Mouse (Mus musculus): ENCODE data around the gene Utp4. TPM values are rescaled to one million over a fixed set of nuclear protein-coding genes. Genes with fewer than 3 reads are reported as not detected.

Utp4 gene
- polyA plus RNA-seq, 1 experiment = 3.0 TPM

DNA sequence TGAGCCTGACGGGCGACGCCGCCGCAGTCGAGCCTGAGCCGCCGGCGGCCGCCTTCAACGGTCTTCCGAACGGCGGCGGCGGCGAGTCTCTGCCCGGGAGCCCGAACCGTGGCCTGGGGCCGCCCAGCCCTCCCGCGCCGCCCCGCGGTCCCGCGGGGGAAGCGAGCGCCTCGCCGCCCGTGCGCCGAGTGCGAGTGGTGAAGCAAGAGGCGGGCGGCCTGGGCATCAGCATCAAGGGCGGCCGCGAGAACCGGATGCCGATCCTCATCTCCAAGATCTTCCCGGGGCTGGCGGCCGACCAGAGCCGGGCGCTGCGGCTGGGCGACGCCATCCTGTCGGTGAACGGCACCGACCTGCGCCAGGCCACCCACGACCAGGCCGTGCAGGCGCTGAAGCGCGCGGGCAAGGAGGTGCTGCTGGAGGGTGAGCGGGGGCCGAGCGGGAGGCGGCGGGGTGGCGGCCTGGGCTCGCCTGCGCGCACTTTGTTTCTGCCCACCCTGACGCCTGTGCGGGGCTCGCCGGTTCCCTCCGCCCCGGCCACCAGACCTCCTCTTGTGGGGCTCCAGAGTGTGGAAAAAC, 42.6 kb downstream of the Utp4 start:
- Histone ChIP-seq H3K36me3 (replicated peaks; ENCODE audit: low read length) (no peaks in the 10 kb centered on the region), H3K4me3 (replicated peaks) (peak overlapping the region; percentile 95), H3K27me3 (replicated peaks) (peaks cover 72% of the 10 kb centered on the region), H3K9me3 (no peaks in the 10 kb centered on the region), H3K4me1 (peaks cover 39% of the 10 kb centered on the region)
- TF ChIP-seq FLI1 (IDR thresholded peaks at IDR 0.05; ENCODE audit: low read length) (no peak), GATA1 (IDR thresholded peaks at IDR 0.05; ENCODE audit: borderline replicate concordance, low read length) (no peak)

DNA sequence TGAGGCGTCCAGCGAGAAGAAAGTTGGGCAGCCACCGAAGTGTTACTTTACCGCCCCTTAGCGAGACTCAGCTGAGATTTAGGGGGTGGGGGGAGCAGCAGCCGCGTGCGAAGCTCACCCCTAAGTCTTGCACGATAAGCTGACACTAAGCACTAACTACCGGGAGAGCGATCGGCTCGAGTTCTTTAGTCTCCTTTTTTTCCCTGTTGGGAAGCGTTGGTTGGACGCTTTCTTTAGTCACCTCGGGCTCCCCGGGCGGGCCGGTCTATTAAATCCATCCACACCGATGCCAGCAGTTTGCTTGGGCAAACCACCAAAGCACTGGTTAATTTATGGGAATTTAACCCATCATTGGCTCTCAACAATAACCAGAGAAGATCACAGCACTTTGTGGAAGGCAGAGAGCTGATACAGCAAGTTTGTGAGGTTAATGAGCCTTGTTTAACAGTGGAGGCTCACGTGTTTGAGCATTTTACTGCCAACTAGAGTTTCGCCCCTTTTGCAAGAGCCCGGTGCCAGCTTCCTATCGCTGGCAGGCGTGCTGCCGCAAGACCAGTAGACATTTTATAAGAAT, 43.1 kb downstream of the Utp4 start:
- Histone ChIP-seq H3K4me3 (replicated peaks) (peak overlapping the region; percentile 95), H3K4me1 (peaks cover 43% of the 10 kb centered on the region), H3K9me3 (no peaks in the 10 kb centered on the region), H3K27me3 (replicated peaks) (peaks cover 70% of the 10 kb centered on the region), H3K36me3 (replicated peaks; ENCODE audit: low read length) (no peaks in the 10 kb centered on the region)
- TF ChIP-seq GATA1 (IDR thresholded peaks at IDR 0.05; ENCODE audit: borderline replicate concordance, low read length) (no peak), FLI1 (IDR thresholded peaks at IDR 0.05; ENCODE audit: low read length) (no peak)

DNA sequence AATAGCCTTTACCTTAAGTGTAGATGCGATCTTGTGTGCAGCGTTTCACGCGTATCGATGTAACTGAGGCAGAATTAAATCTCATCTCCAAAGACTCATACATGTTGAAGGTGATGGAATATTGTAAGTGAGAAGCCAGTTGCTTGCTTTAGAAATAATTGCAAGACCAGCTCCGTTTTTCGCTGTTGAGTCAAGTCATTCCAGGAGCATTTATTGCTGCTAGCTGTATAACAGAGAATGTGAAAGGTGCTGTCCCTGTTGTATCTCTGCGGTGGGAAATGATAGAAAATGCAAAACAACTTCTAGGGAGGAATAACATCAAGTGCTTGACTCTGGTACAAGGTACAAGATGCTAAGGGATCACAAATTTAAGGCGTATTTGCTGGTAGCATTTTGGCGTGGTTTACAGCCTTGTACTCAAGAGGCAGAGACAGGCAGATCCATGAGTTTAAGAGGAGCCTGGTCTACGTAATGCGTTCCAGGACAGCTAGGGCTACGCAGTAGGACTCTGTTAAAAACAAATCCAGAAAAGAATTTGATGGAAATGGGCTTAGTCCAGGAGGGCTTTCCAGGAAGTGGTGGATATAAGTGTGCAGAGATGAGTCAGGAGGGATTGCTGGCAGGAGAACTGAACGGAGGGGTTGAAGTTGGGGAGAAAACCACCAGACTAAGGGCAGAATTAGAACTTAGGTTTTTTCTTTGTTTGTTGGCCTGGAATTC, 43.8 kb downstream of the Utp4 start:
- no peak for TF ChIP-seq GATA1 (IDR thresholded peaks at IDR 0.05; ENCODE audit: borderline replicate concordance, low read length)
- TF ChIP-seq FLI1 (IDR thresholded peaks at IDR 0.05; ENCODE audit: low read length) = no peak
- Histone ChIP-seq H3K27me3 (replicated peaks) (peaks cover 68% of the 10 kb centered on the region), H3K36me3 (replicated peaks; ENCODE audit: low read length) (no peaks in the 10 kb centered on the region), H3K4me3 (replicated peaks) (peak overlapping the region; percentile 95), H3K9me3 (no peaks in the 10 kb centered on the region), H3K4me1 (peaks cover 43% of the 10 kb centered on the region)

DNA sequence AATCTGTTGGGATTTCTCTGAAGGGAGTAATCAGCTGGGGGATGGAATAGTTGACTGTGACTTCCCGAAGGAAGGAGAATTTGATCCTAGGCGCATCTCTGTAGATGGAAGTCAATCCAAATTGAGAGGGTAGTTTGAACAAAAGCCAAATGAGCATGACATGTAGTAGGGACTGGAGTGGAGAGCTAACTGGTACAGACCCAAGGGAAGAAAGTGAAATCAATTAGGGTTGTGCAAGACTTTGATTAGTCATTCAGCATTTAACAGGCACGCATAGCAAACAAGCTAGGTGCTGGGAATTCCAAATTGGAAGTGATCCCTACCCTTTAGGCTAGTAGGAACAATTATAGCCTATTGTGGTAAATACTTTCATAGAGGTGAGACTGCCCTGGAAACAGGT, 48.4 kb downstream of the Utp4 start:
- peaks cover 44% of the 10 kb centered on the region for H3K27me3 ChIP-seq (replicated peaks)
- H3K36me3 ChIP-seq (replicated peaks; ENCODE audit: low read length) = no peaks in the 10 kb centered on the region
- no peaks in the 10 kb centered on the region for H3K9me3 ChIP-seq
- TF ChIP-seq FLI1 (IDR thresholded peaks at IDR 0.05; ENCODE audit: low read length) (no peak), GATA1 (IDR thresholded peaks at IDR 0.05; ENCODE audit: borderline replicate concordance, low read length) (no peak)
- no peak overlapping the region for H3K4me3 ChIP-seq (replicated peaks)
- H3K4me1 ChIP-seq = peaks cover 28% of the 10 kb centered on the region

DNA sequence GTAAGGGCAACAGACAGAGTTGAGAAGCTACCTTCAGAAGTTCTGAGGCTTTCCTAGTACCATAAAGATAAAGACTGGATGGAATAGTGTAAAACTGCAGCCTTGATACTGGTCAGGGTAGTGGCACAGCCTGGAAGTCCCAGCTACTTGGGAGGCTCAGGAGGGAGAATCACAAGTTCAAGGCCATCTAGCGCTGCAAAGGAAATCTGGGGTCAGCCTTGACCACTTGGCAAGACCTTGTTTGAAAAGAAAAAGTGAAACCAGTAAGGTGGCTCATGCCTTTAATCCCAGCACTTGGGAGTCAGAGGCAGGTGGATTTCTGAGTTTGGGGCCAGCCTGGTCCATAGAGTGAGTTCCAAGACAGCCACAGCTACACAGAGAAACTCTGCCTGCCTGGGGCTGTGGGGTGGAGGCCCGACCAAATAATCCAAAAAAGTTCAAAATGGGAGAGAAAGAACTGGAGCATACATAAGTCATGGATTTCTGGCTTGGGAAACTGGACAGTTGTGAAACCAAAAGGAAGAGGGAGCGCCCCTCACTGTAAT, 50.5 kb downstream of the Utp4 start:
- TF ChIP-seq FLI1 (IDR thresholded peaks at IDR 0.05; ENCODE audit: low read length) (no peak), GATA1 (IDR thresholded peaks at IDR 0.05; ENCODE audit: borderline replicate concordance, low read length) (no peak)
- peaks cover 25% of the 10 kb centered on the region for H3K27me3 ChIP-seq (replicated peaks)
- no peaks in the 10 kb centered on the region for H3K36me3 ChIP-seq (replicated peaks; ENCODE audit: low read length)
- no peaks in the 10 kb centered on the region for H3K9me3 ChIP-seq
- H3K4me1 ChIP-seq = peaks cover 28% of the 10 kb centered on the region
- H3K4me3 ChIP-seq (replicated peaks) = no peak overlapping the region

DNA sequence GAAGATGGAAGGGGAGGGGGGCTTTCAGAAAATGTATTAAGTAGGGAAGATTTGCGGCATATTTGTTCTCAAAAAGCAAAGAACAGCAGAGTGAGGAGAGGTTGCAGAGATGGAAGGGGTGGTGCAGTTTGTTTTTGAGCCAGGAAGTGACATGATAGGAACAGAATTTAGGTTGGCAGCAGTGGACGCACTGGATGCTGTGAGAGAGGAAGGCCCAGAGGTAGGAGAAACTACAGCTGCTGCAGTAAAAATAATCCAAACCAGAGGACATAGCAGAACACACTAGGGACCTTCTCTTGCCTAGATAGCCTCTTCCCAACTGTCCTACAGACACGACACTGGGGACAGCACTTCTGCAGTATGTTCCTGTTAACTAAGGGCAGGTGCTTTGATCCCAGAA, 51.3 kb downstream of the Utp4 start:
- TF ChIP-seq GATA1 (IDR thresholded peaks at IDR 0.05; ENCODE audit: borderline replicate concordance, low read length) = no peak
- TF ChIP-seq FLI1 (IDR thresholded peaks at IDR 0.05; ENCODE audit: low read length) = no peak
- Histone ChIP-seq H3K4me1 (peaks cover 27% of the 10 kb centered on the region), H3K36me3 (replicated peaks; ENCODE audit: low read length) (no peaks in the 10 kb centered on the region), H3K4me3 (replicated peaks) (no peak overlapping the region), H3K27me3 (replicated peaks) (peaks cover 20% of the 10 kb centered on the region), H3K9me3 (no peaks in the 10 kb centered on the region)

DNA sequence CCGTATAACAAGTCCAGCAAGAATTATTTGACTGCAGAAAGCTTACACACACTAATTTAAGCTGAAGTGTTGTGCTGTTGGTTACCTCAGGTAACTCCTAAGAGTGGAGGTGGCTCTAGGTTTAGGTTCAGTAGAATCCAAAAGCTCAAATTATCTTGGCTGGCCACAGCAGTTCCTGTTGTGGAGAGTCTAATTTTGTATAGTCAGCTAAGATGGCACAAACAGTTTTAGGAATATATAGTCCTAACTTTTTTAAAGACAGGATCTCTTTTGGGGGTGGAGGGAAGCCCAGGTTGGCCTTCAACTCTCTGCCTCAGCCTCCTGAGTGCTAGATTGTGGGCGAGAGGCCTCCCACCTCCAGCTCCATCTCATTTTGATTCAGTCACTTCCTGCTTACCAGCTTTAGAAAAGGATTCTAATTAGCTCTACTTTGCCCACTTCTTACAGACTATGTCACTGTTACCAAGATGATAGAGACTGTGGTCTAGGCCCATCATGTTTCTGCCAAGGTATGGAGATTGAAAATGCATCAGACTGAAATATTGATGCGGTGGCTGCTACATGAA, 55.3 kb downstream of the Utp4 start:
- no peaks in the 10 kb centered on the region for H3K9me3 ChIP-seq
- H3K27me3 ChIP-seq (replicated peaks) = peaks cover 7% of the 10 kb centered on the region
- no peak overlapping the region for H3K4me3 ChIP-seq (replicated peaks)
- H3K36me3 ChIP-seq (replicated peaks; ENCODE audit: low read length) = no peaks in the 10 kb centered on the region
- peaks cover 39% of the 10 kb centered on the region for H3K4me1 ChIP-seq
- TF ChIP-seq FLI1 (IDR thresholded peaks at IDR 0.05; ENCODE audit: low read length) = no peak
- TF ChIP-seq GATA1 (IDR thresholded peaks at IDR 0.05; ENCODE audit: borderline replicate concordance, low read length) = no peak

DNA sequence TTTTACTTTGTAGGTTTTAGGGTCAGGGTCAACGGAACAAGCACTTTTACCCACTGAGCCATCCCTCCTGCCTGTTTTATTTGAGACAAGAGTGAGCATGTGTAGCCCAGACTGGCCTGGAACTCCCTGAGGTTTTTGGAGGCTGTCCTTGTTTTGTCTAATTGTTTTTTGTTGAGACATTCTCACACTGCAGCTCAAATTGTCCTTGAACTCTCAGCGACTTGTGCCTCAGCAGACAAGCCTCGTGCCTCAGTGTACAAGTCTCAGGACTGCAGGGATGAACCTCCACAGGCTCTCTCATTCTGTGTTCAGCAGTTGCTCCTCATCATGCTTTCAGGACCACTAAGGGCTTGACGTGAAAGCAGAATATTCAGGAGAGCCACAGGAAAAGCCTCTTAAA, 58.3 kb downstream of the Utp4 start:
- Histone ChIP-seq H3K9me3 (no peaks in the 10 kb centered on the region), H3K4me1 (peaks cover 37% of the 10 kb centered on the region)

DNA sequence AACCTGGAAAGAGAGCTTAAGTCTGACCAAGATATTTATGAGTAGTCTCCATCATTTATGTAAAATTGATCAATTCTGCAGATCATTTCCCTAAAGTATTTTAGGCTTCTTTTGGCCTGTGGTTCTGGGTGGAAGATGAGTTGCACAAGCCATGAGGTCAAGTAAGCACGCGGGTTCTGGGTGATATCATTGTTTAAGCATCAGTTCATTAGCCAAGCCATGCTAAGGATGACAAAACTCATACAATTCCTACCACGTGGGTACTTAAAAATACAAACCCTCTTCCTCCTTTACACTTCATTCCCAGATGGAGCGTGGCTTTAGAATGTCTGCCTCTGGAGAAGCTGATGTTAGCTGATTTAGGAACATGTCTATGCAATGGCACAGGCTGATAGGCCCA, 60.1 kb downstream of the Utp4 start:
- Histone ChIP-seq H3K4me3 (replicated peaks) (no peak overlapping the region), H3K4me1 (peaks cover 34% of the 10 kb centered on the region), H3K27me3 (replicated peaks) (peaks cover 2% of the 10 kb centered on the region), H3K9me3 (no peaks in the 10 kb centered on the region), H3K36me3 (replicated peaks; ENCODE audit: low read length) (no peaks in the 10 kb centered on the region)
- no peak for TF ChIP-seq GATA1 (IDR thresholded peaks at IDR 0.05; ENCODE audit: borderline replicate concordance, low read length)
- no peak for TF ChIP-seq FLI1 (IDR thresholded peaks at IDR 0.05; ENCODE audit: low read length)

More for the DNA sequence above, 58.3 kb downstream of the Utp4 start:
- Histone ChIP-seq H3K36me3 (replicated peaks; ENCODE audit: low read length) (no peaks in the 10 kb centered on the region), H3K4me3 (replicated peaks) (no peak overlapping the region), H3K27me3 (replicated peaks) (no peaks in the 10 kb centered on the region)
- TF ChIP-seq GATA1 (IDR thresholded peaks at IDR 0.05; ENCODE audit: borderline replicate concordance, low read length) (no peak), FLI1 (IDR thresholded peaks at IDR 0.05; ENCODE audit: low read length) (no peak)

DNA sequence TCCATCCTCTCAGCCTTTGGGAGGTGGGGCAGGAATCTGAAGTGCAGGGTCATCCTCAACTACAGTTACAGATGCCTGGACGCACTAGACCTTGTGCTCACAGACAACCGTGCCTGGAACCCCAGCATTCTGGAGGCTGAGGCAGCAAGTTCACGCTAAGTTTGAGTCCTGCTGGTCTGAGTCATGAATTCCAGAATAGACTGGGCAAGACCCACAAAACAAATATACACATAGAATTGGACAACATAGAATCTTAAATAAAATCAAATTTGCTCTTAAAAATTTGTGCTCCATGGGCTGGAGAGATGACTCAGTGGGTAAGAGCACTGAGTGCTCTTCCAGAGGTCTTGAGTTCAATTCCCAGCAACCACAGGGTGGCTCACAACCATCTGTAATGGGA, 63.6 kb downstream of the Utp4 start:
- H3K4me3 ChIP-seq (replicated peaks) = no peak overlapping the region
- TF ChIP-seq FLI1 (IDR thresholded peaks at IDR 0.05; ENCODE audit: low read length) (no peak), GATA1 (IDR thresholded peaks at IDR 0.05; ENCODE audit: borderline replicate concordance, low read length) (no peak)
- peaks cover 2% of the 10 kb centered on the region for H3K27me3 ChIP-seq (replicated peaks)
- no peaks in the 10 kb centered on the region for H3K9me3 ChIP-seq
- no peaks in the 10 kb centered on the region for H3K36me3 ChIP-seq (replicated peaks; ENCODE audit: low read length)
- peaks cover 25% of the 10 kb centered on the region for H3K4me1 ChIP-seq

All from megakaryocyte, embryonic 14.5 days (primary cell).